Mouse (Mus musculus) embryonic fibroblast, embryonic 13.5 days (primary cell): Measurements from ENCODE around the gene Polr1a. TPM values are rescaled to one million over a fixed set of nuclear protein-coding genes. Genes with fewer than 3 reads are reported as not detected.
"Not testable (repeated sequence)": the region's sequence is repeated elsewhere in the genome, so short reads cannot be mapped to it uniquely, and the experiment has no call there.

Experiments
- H3K27ac ChIP-seq: 2 replicates; pipeline ENCODE4 v1.5.1; 2012; ENCODE audit warnings: low read length, control low read depth, inconsistent platforms; ENCODE audit not compliant: insufficient read depth
- H3K4me1 ChIP-seq: 2 replicates; pipeline ENCODE4 v1.6.1; 2011; ENCODE audit warnings: low read length; ENCODE audit not compliant: control insufficient read depth, insufficient read depth
- H3K4me3 ChIP-seq: 2 replicates; pipeline ENCODE4 v1.5.1; 2011; ENCODE audit warnings: mild to moderate bottlenecking, control low read depth, low read length; ENCODE audit not compliant: insufficient read depth
- CTCF ChIP-seq: IDR thresholded peaks from 2 replicates; pipeline ENCODE4 v1.5.1; 2011; ENCODE audit warnings: mild to moderate bottlenecking, control low read depth, low read length, moderate library complexity, borderline replicate concordance; ENCODE audit not compliant: insufficient read depth
- POLR2A ChIP-seq: IDR thresholded peaks from 2 replicates; pipeline ENCODE4 v1.6.1; 2011; ENCODE audit warnings: low read depth, mild to moderate bottlenecking, control low read depth, low read length, moderate library complexity
- polyA plus RNA-seq: library from polyadenylated mRNA; stranded (reverse); fragments of >200 nt; gene quantifications from 2 replicates; pipeline ENCODE4 v1.2.4, GENCODE M21; 2011; ENCODE audit warnings: low read depth; ENCODE audit not compliant: missing spikeins, insufficient read length

The Polr1a gene
- polyA plus RNA-seq, 1 experiment = 35.6 TPM

DNA sequence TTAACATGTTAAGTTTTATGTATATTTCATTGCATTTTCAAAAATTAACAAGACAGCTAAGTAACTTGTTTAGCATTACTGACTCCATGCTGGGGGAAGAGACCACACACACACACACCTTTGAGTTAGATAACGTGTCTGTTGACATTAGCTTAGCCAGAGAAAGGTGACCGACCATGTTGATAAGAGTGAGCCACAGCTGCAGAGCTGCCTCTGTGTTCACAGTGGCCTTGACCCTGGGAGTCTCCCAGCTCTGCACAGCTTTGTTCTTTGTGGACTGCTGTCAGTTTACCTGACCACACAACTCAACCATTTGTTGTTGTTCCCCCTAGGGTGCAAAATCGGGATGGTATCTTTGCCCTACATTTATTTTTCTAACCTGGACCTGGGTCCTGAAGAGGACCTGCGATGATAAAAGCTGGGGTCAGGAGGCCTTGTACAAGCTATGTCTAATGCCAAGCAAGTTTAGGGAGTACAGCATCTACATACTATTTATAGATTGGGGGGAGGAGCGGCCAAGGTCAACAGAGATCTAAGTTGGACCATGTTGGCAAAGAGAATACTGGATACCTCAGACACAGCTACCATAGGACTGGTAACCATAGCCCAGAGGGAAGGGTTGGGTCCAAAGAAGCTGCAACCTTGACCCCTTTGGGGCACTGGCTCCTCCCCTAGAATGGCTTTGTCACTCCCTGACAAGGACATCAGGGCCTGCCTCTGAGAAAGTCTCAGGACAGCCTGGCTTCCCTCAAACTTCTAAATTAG is 3.0 kb downstream of the Polr1a start:
- H3K27ac ChIP-seq = no peak overlapping the region
- peaks cover 2% of the 10 kb centered on the region; the same call in 1 of the 2 replicates for H3K4me1 ChIP-seq
- TF ChIP-seq CTCF = no peak
- TF ChIP-seq POLR2A = no peak
- H3K4me3 ChIP-seq = no peak overlapping the region

DNA sequence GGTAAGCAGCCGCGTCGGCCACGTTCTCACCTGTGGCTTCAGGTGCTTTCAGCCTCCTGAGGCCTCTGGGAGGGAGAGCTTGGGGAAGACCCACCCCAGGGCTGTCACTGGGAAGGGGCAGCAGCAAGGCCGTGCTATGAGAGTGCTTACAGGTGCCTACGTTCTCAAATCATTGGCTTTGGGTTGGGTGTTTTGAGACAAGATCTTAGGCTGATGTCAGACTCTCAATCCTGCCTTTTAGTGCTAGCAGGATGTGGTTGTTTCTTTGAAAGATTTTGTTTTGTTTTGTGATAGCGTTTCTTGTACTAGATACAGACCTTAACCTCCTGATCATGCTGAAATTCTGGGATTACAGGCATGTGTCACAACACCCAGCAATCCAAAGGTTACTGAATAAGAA is 11.9 kb downstream of the Polr1a start:
- TF ChIP-seq CTCF (no peak), POLR2A (no peak)
- no peak overlapping the region for H3K4me3 ChIP-seq
- H3K4me1 ChIP-seq = no peaks in the 10 kb centered on the region
- H3K27ac ChIP-seq = no peak overlapping the region

DNA sequence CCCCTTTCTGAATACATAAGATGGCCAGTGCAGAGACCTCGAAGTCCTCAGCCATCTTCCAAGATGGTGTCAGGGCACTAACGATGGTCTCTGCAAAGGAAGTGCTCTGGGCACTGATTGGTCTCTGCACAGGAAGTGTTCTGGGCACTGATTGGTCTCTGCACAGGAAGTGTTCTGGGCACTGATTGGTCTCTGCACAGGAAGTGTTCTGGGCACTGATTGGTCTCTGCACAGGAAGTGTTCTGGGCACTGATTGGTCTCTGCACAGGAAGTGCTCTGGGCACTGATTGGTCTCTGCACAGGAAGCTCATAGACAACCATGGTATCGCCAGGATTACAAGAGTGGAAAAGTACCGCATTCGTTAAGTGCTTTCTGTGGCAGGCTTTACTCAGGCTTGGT is 16.4 kb downstream of the Polr1a start:
- not testable (repeated sequence) for H3K4me1 ChIP-seq, H3K4me3 ChIP-seq, H3K27ac ChIP-seq

DNA sequence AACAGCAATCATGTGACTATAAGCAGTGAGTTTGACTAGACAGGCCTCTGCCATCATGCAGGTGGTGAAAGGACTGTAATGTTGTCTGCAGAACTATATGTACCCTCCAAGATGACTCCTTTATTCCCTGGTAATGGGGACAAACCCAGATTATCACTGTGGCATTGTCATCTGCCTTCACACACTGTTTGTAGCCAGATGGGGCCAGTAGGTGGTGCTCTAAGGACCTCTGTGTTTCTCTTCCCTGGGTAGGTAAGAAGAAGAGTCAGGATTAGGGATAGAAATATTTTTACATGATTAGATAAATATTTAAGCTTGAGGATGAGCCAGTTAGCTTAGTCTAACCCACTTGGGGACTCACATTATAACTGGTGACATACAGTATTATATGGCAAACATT is 19.1 kb downstream of the Polr1a start:
- TF ChIP-seq POLR2A = no peak
- peak; percentile 18; the same call in 1 of the 2 replicates for TF ChIP-seq CTCF
- no peaks in the 10 kb centered on the region for H3K4me1 ChIP-seq
- H3K4me3 ChIP-seq = no peak overlapping the region
- H3K27ac ChIP-seq = no peak overlapping the region

DNA sequence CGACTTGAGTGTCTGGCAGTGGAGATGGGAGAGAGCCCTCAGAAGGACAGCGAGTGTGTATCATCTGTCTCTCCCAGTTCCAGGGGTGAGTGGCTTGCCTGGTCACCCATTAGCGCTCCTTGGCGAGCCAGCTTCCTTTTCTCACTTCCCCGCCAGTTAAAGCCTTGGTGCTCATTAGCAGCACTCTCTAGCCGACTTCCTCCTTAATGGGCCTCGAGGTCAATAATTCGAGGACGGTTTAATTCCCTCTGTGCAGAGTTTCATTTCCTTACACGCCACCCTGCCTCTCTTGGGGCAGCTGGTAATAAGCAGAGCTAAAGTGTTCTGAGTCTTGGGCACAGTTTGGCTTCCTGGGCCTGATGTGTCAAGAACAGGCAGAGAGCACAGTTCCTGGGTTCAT is 21.2 kb downstream of the Polr1a start:
- H3K4me3 ChIP-seq = no peak overlapping the region
- H3K4me1 ChIP-seq = peaks cover 5% of the 10 kb centered on the region
- no peak for TF ChIP-seq POLR2A
- no peak for TF ChIP-seq CTCF
- H3K27ac ChIP-seq = no peak overlapping the region

DNA sequence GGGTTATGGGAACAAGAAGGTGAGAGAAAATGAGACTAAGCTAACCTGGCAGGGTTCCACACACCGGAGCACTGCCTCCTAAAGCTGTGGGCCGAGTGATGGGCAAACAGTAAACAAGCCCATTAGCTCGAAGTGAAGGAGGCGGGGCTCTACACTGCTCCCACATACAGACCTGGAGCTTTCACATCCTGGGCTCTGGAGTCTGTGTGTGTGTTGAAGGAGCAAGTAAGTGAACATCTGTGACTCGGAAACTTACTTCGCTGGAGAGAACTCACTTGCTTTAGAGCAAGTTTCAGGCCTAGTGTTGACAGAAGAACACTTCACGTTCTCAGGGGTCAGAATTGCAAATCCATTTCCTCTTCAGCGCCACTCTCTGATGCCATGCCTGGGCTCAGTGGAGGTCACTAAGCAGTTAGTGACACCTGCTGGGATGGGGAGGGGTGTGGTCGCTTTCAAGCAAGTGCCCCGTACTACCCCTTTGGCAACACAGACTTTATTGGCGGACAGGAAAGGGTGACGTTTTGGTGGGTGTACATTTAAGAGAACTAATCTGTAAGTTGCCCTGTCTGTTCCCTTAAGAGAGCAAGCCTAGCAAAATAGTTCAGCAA is 22.1 kb downstream of the Polr1a start:
- H3K4me3 ChIP-seq = no peak overlapping the region
- H3K4me1 ChIP-seq = peaks cover 5% of the 10 kb centered on the region
- no peak overlapping the region for H3K27ac ChIP-seq
- TF ChIP-seq POLR2A (no peak), CTCF (no peak)

DNA sequence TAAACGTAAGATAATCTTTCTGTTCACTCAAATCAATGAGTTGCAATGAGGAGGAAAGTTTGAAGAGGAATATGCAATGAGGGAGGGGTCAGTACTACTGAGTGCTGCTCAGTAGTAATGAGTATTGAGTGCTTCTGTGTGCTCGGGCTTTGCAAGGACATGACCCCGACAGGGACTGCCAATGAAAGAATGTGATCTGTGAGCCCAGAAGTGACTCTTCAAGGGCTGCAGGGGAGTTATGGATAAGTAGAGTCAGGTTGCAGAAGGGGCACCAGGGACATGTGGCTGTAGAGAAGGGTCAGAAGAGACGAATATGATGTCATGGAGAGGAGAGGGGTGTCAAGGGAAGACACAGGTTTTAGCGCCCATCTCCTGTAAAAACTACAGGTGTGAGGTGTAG is 23.5 kb downstream of the Polr1a start:
- no peak overlapping the region for H3K4me3 ChIP-seq
- TF ChIP-seq CTCF = no peak
- no peak overlapping the region for H3K27ac ChIP-seq
- H3K4me1 ChIP-seq = peaks cover 5% of the 10 kb centered on the region

DNA sequence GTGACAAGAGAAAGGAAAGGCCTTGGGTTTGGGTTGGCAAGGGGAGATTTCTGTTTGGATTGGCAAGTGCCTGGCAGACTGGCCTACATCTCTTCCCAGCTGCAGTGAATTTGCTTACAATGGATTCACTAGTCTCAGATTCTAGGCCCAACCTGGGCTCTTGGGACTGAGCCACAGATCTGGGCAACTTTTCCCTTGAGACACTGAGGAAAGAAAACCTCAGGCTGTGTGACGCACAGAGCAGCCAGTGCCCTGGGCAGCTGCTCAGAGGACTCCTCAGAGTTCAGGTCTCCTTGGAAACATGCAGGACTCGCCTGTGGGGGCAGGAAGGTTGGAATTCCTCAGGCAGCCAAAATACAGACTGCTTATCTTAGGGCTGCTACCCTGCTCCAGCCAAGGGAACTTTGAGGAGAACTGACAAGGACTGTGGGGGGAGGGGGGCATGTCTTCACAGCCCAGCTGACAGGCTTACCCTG is 25.3 kb downstream of the Polr1a start:
- H3K27ac ChIP-seq = peak overlapping the region; percentile 52
- H3K4me3 ChIP-seq = no peak overlapping the region
- peaks cover 5% of the 10 kb centered on the region for H3K4me1 ChIP-seq
- TF ChIP-seq CTCF (no peak), POLR2A (no peak)

DNA sequence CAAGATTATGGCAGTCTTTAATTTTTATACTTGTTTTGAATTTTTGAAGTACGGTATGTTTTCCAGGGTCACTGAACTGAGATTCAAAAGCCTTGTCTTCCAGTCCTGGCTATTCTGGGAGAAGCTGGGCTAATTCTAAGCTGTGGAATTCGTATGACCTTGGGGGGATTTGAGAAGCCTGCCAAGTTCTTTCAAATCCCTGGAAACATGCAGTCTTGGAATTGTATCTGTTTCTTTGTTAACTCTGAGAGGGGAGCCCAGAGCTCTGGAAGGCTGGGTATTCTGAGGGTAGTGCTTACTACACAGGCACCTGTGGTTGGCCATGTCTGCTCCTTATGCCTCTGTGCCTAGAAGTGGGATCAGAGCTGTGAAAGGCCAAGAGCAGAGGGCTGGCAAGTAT is 26.9 kb downstream of the Polr1a start:
- peaks cover 9% of the 10 kb centered on the region for H3K4me1 ChIP-seq
- no peak overlapping the region for H3K27ac ChIP-seq
- TF ChIP-seq CTCF (no peak), POLR2A (no peak)
- no peak overlapping the region for H3K4me3 ChIP-seq

DNA sequence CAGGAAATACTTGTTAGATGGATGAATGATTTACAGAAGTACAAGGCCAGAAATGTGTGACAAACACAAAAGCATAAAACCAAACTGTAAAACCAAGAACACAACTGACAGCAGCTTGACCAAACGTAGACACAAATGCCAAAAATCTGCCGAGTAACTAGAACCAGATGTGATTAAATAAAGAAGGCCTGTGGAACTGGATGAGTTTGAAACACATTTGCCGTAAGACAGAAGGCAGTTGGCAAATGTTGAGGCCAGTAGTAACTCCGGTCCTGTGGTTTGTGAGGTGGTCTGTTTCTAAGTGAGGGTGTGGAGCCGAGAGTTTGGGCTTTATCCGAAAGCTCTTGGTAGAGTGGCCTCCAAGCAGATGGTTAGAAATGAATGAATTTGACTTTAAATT is 32.1 kb downstream of the Polr1a start:
- TF ChIP-seq POLR2A = no peak
- TF ChIP-seq CTCF = no peak
- H3K4me1 ChIP-seq = peaks cover 4% of the 10 kb centered on the region
- H3K4me3 ChIP-seq = no peak overlapping the region
- H3K27ac ChIP-seq = no peak overlapping the region
